Mouse (Mus musculus): ENCODE results near the gene Aph1a. TPM values are rescaled to one million over a fixed set of nuclear protein-coding genes. Genes with fewer than 3 reads are reported as not detected.
"Not testable (repeated sequence)": the region's sequence is repeated elsewhere in the genome, so short reads cannot be mapped to it uniquely, and the experiment has no call there.

Aph1a gene
- polyA plus RNA-seq (2012; rRNA removed) = 14.9 and 17.6 TPM in 2 replicates

DNA sequence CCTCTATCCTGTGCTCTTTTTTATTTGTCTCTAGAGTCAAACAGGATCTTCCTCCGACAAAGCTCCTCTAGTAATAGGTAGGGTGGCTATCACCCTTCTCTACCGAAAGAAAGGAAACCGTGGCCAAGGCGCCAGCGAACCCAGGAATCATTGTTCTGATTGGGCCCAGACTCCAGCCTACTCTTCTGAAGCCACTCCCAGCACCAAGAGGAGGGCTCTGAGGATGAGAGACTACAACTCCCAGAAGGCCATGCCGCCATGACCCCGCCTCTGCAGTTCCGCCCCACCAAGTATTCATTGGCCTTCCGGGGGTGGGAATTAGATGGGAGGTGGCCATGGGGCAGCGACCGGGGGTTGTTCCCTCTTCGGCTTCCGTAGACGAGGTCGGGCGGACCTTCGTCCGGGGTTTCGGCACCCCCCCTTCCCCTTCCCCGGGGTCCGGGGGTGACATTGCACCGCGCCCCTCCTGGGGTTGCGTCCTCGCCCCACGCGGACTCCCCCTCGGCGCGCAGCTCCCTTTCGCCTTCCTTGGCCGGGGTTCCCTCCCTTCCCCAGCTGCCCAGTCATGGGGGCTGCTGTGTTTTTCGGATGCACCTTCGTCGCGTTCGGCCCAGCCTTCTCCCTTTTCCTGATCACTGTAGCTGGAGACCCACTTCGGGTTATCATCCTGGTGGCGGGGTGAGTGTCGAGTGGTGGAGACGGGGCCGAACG lies at the start of gene Aph1a:
Gene Aph1a, plus strand, starts transcription at position 364 of the 711 bp plus-strand sequence.
- not testable (repeated sequence) for H3K36me3 ChIP-seq (ENCODE audit: control insufficient read depth, insufficient read depth, low read length); H3K4me1 ChIP-seq (ENCODE audit: control insufficient read depth, insufficient read depth, low read length); H3K27me3 ChIP-seq (ENCODE audit: control insufficient read depth, insufficient read depth, low read length)
- Histone ChIP-seq H3K4me3 (ENCODE audit: control insufficient read depth, low read depth, low read length) (peak within 1 kb of the TSS; percentile 84), H3K27ac (ENCODE audit: control insufficient read depth, insufficient read depth, low read depth, low read length) (peak within 1 kb of the TSS; percentile 85)

DNA sequence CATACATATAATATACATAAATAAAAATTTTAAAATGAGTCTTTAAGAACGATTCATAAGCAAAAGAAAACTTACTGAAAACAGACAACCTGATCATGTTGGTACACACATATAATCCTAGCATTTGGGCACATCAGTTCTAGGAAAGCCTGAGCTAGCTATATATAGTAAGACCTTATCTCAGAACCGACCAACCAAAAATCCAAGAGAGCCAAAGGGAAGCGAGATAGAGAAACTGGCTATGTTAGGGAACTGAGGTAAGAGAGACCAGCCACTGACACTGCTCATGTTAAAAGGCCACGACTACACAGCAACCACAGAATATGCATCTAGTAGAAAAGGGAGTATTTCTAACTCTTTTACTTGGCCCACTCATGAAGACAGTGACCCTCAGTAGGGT lies 43.2 kb upstream of the Aph1a start:
- Histone ChIP-seq H3K4me3 (ENCODE audit: control insufficient read depth, low read depth, low read length) (no peak overlapping the region), H3K27ac (ENCODE audit: control insufficient read depth, insufficient read depth, low read depth, low read length) (no peak overlapping the region), H3K4me1 (ENCODE audit: control insufficient read depth, insufficient read depth, low read length) (no peaks in the 10 kb centered on the region), H3K36me3 (ENCODE audit: control insufficient read depth, insufficient read depth, low read length) (peaks cover 4% of the 10 kb centered on the region), H3K27me3 (ENCODE audit: control insufficient read depth, insufficient read depth, low read length) (no peaks in the 10 kb centered on the region)
- TF ChIP-seq CTCF (IDR thresholded peaks at IDR 0.05; ENCODE audit: control insufficient read depth, insufficient read depth, insufficient replicate concordance, low read depth, low read length) (no peak), POLR2A (IDR thresholded peaks at IDR 0.05; ENCODE audit: control insufficient read depth, low read depth, low read length) (no peak)

DNA sequence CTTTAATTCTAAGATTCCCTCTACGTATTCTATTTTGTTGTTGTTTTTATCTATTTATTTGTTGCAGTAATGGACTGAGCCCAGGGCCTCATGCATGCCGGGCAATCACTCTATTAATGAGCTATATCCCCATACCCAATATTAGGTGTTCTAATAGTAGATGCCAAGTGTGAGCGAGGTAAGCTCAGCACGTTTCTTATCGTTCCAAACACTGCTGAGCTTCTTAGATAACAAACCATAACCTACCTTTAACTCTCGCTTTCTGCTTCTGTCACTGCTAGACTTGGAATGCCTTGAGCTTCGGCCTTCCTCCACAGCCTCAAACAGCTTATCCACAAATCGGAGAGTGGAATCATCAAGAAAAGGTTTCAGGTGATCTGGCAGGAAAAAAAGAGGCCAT lies 42.5 kb upstream of the Aph1a start:
- TF ChIP-seq CTCF (IDR thresholded peaks at IDR 0.05; ENCODE audit: control insufficient read depth, insufficient read depth, insufficient replicate concordance, low read depth, low read length) = no peak
- TF ChIP-seq POLR2A (IDR thresholded peaks at IDR 0.05; ENCODE audit: control insufficient read depth, low read depth, low read length) = no peak
- H3K36me3 ChIP-seq (ENCODE audit: control insufficient read depth, insufficient read depth, low read length) = peaks cover 4% of the 10 kb centered on the region

GRCm38 (mm10) chr3:95855502-95856089 lies 38.2 kb upstream of the Aph1a start, which contains the start of gene Prpf3:
Gene Prpf3 (minus strand): TSS chr3:95855885.
- Histone ChIP-seq H3K27ac (ENCODE audit: control insufficient read depth, insufficient read depth, low read depth, low read length) (peak within 1 kb of the TSS; percentile 92), H3K4me1 (ENCODE audit: control insufficient read depth, insufficient read depth, low read length) (no peaks in the 10 kb centered on the region), H3K36me3 (ENCODE audit: control insufficient read depth, insufficient read depth, low read length) (peaks cover 2% of the 10 kb centered on the region; the same call in 1 of the 2 replicates), H3K4me3 (ENCODE audit: control insufficient read depth, low read depth, low read length) (peak within 1 kb of the TSS; percentile 91), H3K27me3 (ENCODE audit: control insufficient read depth, insufficient read depth, low read length) (no peaks in the 10 kb centered on the region)
- peak; percentile 91 for TF ChIP-seq POLR2A (IDR thresholded peaks at IDR 0.05; ENCODE audit: control insufficient read depth, low read depth, low read length)
- TF ChIP-seq CTCF (IDR thresholded peaks at IDR 0.05; ENCODE audit: control insufficient read depth, insufficient read depth, insufficient replicate concordance, low read depth, low read length) = no peak

More for the DNA sequence above, 42.5 kb upstream of the Aph1a start:
- Histone ChIP-seq H3K27ac (ENCODE audit: control insufficient read depth, insufficient read depth, low read depth, low read length) (no peak overlapping the region), H3K4me1 (ENCODE audit: control insufficient read depth, insufficient read depth, low read length) (no peaks in the 10 kb centered on the region), H3K4me3 (ENCODE audit: control insufficient read depth, low read depth, low read length) (no peak overlapping the region), H3K27me3 (ENCODE audit: control insufficient read depth, insufficient read depth, low read length) (no peaks in the 10 kb centered on the region)

DNA sequence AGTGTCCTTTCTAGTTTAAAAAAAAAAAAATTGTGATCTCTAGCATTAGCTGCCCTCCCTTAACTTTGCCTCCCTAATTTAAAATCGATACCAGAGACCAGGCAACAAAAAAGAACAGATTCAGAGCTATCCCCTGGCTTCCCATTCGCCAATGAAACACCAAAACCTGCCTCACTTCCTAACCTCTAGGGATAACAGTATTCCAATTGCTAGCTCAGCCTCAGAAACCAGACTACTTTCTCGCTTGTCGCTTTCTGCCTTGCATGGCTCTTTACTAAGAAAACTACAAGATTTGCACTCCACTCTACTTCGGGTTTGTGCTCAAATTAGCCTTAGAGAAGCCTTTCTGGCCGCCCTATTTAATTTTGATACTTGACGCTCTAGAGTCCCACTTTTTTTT lies 37.7 kb upstream of the Aph1a start:
- Histone ChIP-seq H3K4me1 (ENCODE audit: control insufficient read depth, insufficient read depth, low read length) (no peaks in the 10 kb centered on the region), H3K27me3 (ENCODE audit: control insufficient read depth, insufficient read depth, low read length) (no peaks in the 10 kb centered on the region), H3K36me3 (ENCODE audit: control insufficient read depth, insufficient read depth, low read length) (peaks cover 1% of the 10 kb centered on the region; the same call in 1 of the 2 replicates), H3K27ac (ENCODE audit: control insufficient read depth, insufficient read depth, low read depth, low read length) (peak overlapping the region; percentile 92), H3K4me3 (ENCODE audit: control insufficient read depth, low read depth, low read length) (peak overlapping the region; percentile 91)
- TF ChIP-seq POLR2A (IDR thresholded peaks at IDR 0.05; ENCODE audit: control insufficient read depth, low read depth, low read length) = no peak

DNA sequence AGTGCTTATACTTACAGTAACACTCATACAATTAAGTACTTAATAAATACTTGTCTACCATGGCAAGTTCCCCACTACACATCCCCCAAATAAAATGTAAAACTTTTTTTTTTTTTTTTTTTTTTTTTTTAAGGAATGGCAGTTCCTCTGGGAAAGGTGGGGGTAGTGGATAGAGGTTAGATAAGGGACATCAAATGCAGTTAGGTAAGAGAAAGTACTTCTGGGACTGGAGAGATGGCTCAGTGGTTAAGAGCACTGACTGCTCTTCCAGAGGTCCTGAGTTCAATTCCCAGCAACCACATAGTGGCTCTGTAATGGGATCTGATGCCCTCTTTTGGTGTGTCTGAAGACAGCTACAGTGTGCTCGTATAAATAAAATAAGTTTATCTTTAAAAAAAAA lies 36.7 kb upstream of the Aph1a start:
- not testable (repeated sequence) for H3K27me3 ChIP-seq (ENCODE audit: control insufficient read depth, insufficient read depth, low read length); H3K36me3 ChIP-seq (ENCODE audit: control insufficient read depth, insufficient read depth, low read length); H3K27ac ChIP-seq (ENCODE audit: control insufficient read depth, insufficient read depth, low read depth, low read length); H3K4me1 ChIP-seq (ENCODE audit: control insufficient read depth, insufficient read depth, low read length); H3K4me3 ChIP-seq (ENCODE audit: control insufficient read depth, low read depth, low read length)

- H3K4me3 ChIP-seq (ENCODE audit: control insufficient read depth, low read depth, low read length); H3K27me3 ChIP-seq (ENCODE audit: control insufficient read depth, insufficient read depth, low read length); H3K36me3 ChIP-seq (ENCODE audit: control insufficient read depth, insufficient read depth, low read length); H3K27ac ChIP-seq (ENCODE audit: control insufficient read depth, insufficient read depth, low read depth, low read length); H3K4me1 ChIP-seq (ENCODE audit: control insufficient read depth, insufficient read depth, low read length): not testable (repeated sequence)
Observed at GRCm38 (mm10) chr3:95858278-95858677, 35.5 kb upstream of the Aph1a start.

GRCm38 (mm10) chr3:95860323-95860722 lies 33.4 kb upstream of the Aph1a start:
- Histone ChIP-seq H3K27ac (ENCODE audit: control insufficient read depth, insufficient read depth, low read depth, low read length) (no peak overlapping the region), H3K27me3 (ENCODE audit: control insufficient read depth, insufficient read depth, low read length) (no peaks in the 10 kb centered on the region), H3K4me3 (ENCODE audit: control insufficient read depth, low read depth, low read length) (no peak overlapping the region), H3K36me3 (ENCODE audit: control insufficient read depth, insufficient read depth, low read length) (no peaks in the 10 kb centered on the region), H3K4me1 (ENCODE audit: control insufficient read depth, insufficient read depth, low read length) (peaks cover 2% of the 10 kb centered on the region; the same call in 1 of the 2 replicates)
- TF ChIP-seq POLR2A (IDR thresholded peaks at IDR 0.05; ENCODE audit: control insufficient read depth, low read depth, low read length) (no peak), CTCF (IDR thresholded peaks at IDR 0.05; ENCODE audit: control insufficient read depth, insufficient read depth, insufficient replicate concordance, low read depth, low read length) (no peak)

Data from testis, adult 2 months (tissue).